8 mouse cellular contexts compared by ENCODE assay signal in genomic region chr4:130828851-130829673, GRCm38 (mm10). TPM values are rescaled to one million over a fixed set of nuclear protein-coding genes. Genes with fewer than 3 reads are reported as not detected.
A peak's percentile ranks its signal among the peaks of the same experiment; 100 is the strongest.
DNase-seq lines count a peak whose midpoint lies in the region; ATAC-seq lines count a peak whose summit lies in the region.

No protein-coding gene starts in this region.

- peaks cover 8% of the 10 kb centered on the region; the same call in 1 of the 2 replicates for H3K36me3 ChIP-seq in forebrain, embryonic 14.5 days (ENCODE audit: control insufficient read depth, insufficient read depth, low read length)
- H3K36me3 ChIP-seq in midbrain, embryonic 13.5 days, result peaks cover 17% of the 10 kb centered on the region

- H3K27ac ChIP-seq in forebrain, embryonic 14.5 days (ENCODE audit: low read depth, low read length), result no peak overlapping the region
- 0 out of 2 replicates have a peak overlapping the region, but pooled peaks have one; percentile 1 for H3K27ac ChIP-seq in midbrain, embryonic 13.5 days

- no peak overlapping the region for H3K4me2 ChIP-seq in forebrain, embryonic 14.5 days (ENCODE audit: low read length)
- H3K4me2 ChIP-seq in midbrain, embryonic 13.5 days (replicated peaks), result no peak overlapping the region

- H3K9ac ChIP-seq in forebrain, embryonic 14.5 days (ENCODE audit: low read length), result no peak overlapping the region
- no peak overlapping the region for H3K9ac ChIP-seq in midbrain, embryonic 13.5 days (replicated peaks)

- WGBS in forebrain, embryonic 14.5 days, result 12% methylated on average over 18 of the region's 18 CpGs
- 8% methylated on average over 18 of the region's 18 CpGs for WGBS in midbrain, embryonic 13.5 days

- peak; percentile 56 for DNase-seq in right cerebral cortex, adult 18-20 months
- DNase-seq in right cerebral cortex, postnatal 4 days, result no peak
- peak; percentile 57 for DNase-seq in forebrain, embryonic 14.5 days (ENCODE audit: low spot score)
- DNase-seq in heart, postnatal 4 days, result peak; percentile 66
- DNase-seq in left cerebral cortex, postnatal 4 days, result peak; percentile 42
- no peak for DNase-seq in urinary bladder, adult 18-20 months (ENCODE audit: low spot score in 2 of 2)

- peaks cover 5% of the 10 kb centered on the region; the same call in 1 of the 2 replicates for H3K4me1 ChIP-seq in forebrain, embryonic 14.5 days (ENCODE audit: control insufficient read depth, insufficient read depth, low read length)
- H3K4me1 ChIP-seq in midbrain, embryonic 13.5 days (replicated peaks), result peaks cover 10% of the 10 kb centered on the region

- intact Hi-C loops in left cerebral cortex, postnatal 4 days (cut with DNase I), result no loop called here

- peak; percentile 69 for ATAC-seq in forebrain, embryonic 14.5 days
- peak; percentile 49 for ATAC-seq in midbrain, embryonic 13.5 days
- no peak for ATAC-seq in granulocyte monocyte progenitor cell, adult 5-6 weeks (replicated peaks; ENCODE audit: poor library complexity, severe bottlenecking)

- no peak overlapping the region for H3K4me3 ChIP-seq in forebrain, embryonic 14.5 days (ENCODE audit: low read depth, low read length)
- H3K4me3 ChIP-seq in midbrain, embryonic 13.5 days (replicated peaks), result no peak overlapping the region

- no peaks in the 10 kb centered on the region for H3K27me3 ChIP-seq in forebrain, embryonic 14.5 days (replicated peaks; ENCODE audit: control insufficient read depth, insufficient read depth, low read length)
- no peaks in the 10 kb centered on the region for H3K27me3 ChIP-seq in midbrain, embryonic 13.5 days

- no peaks in the 10 kb centered on the region for H3K9me3 ChIP-seq in forebrain, embryonic 14.5 days (replicated peaks; ENCODE audit: control insufficient read depth, low read length)
- H3K9me3 ChIP-seq in midbrain, embryonic 13.5 days, result no peaks in the 10 kb centered on the region

RNA-seq across cellular contexts. Expression of gene Sdc3, which starts 36.7 kb away (rescaled TPM):
- 47.6 and 61.2 TPM in 2 replicates for polyA plus RNA-seq in forebrain, embryonic 14.5 days (2014; fragmentation: Nextera tagmentation; extraction: Ambion mirVana)
- 10 to 100 TPM; 54.7 to 60.1 TPM for total RNA-seq in heart, postnatal 4 days (2021)
- 100 to 1,000 TPM; 455 to 494 TPM for total RNA-seq in left cerebral cortex, postnatal 4 days (2021)
- 72.3 and 72.9 TPM in 2 replicates for polyA plus RNA-seq in midbrain, embryonic 13.5 days (2015; fragmentation: Nextera tagmentation; extraction: Ambion mirVana)
- total RNA-seq in granulocyte monocyte progenitor cell, adult 5-6 weeks (2014; fragmentation: Nextera tagmentation), result 1.1 TPM in 1 of 2 replicates, not detected in the other
- total RNA-seq in granulocyte monocyte progenitor cell, adult 5-6 weeks (2017), result 0.17 and 4.4 TPM in 2 replicates

Comparison
In these comparisons a context has a peak if more than half of its experiments do, and no peak if none do; other contexts are left out.
1. DNase-seq: peak in right cerebral cortex, adult 18-20 months (single experiment), forebrain, embryonic 14.5 days (single experiment), heart, postnatal 4 days (single experiment) and left cerebral cortex, postnatal 4 days (single experiment); none in right cerebral cortex, postnatal 4 days (single experiment) and urinary bladder, adult 18-20 months (0 of 2).
2. RNA of gene Sdc3, which starts 36.7 kb away (total RNA-seq): 455 to 494 TPM in left cerebral cortex, postnatal 4 days and 54.7 to 60.1 TPM in heart, postnatal 4 days; 0.17 to 4.4 TPM in granulocyte monocyte progenitor cell, adult 5-6 weeks; every median in the first group is over 10 times any median in the second.